Mouse (Mus musculus) MEL (cell line): ENCODE data around the gene Frg2f1.

ENCODE experiments used
- CTCF ChIP-seq, 3 experiments: IDR thresholded peaks in 2 of 3; conservative IDR thresholded peaks in 1 of 3; 2 replicates each; pipeline ENCODE4 v1.5.1; 2011 to 2012; ENCODE audit warnings: low read length in 3 of 3, low read depth in 2 of 3, mild to moderate bottlenecking in 2 of 3, improper control_type of control experiment in 1 of 3, inconsistent platforms in 1 of 3, mixed read lengths in 1 of 3, moderate library complexity in 1 of 3; ENCODE audit not compliant: control insufficient read depth in 1 of 3, insufficient read depth in 1 of 3, poor library complexity in 1 of 3, severe bottlenecking in 1 of 3
- EP300 ChIP-seq, 2 experiments: IDR thresholded peaks; 2 replicates each; pipeline ENCODE4 v1.6.1; 2011; ENCODE audit warnings: improper control_type of control experiment in 2 of 2, low read length in 2 of 2, low read depth in 1 of 2, mild to moderate bottlenecking in 1 of 2
- JUND ChIP-seq: IDR thresholded peaks from 2 replicates; pipeline ENCODE4 v1.6.1; 2011; ENCODE audit warnings: low read depth, mild to moderate bottlenecking, improper control_type of control experiment, low read length
- MYC ChIP-seq: IDR thresholded peaks from 2 replicates; pipeline ENCODE4 v1.6.1; 2011; ENCODE audit warnings: low read depth, mild to moderate bottlenecking, low read length, improper control_type of control experiment, moderate library complexity
- RCOR1 ChIP-seq: IDR thresholded peaks from 2 replicates; pipeline ENCODE4 v1.6.1; 2012; ENCODE audit warnings: low read depth, mild to moderate bottlenecking, inconsistent platforms, low read length, improper control_type of control experiment
- SIN3A ChIP-seq: IDR thresholded peaks from 2 replicates; pipeline ENCODE4 v1.6.1; 2012; ENCODE audit warnings: low read length, improper control_type of control experiment, inconsistent platforms
- TBP ChIP-seq: IDR thresholded peaks from 2 replicates; pipeline ENCODE4 v1.8.0; 2011; ENCODE audit warnings: low read depth, low read length, improper control_type of control experiment
- USF2 ChIP-seq, 2 experiments: IDR thresholded peaks; 2 replicates each; pipeline ENCODE4 v1.6.1; 2011 to 2012; ENCODE audit warnings: improper control_type of control experiment in 2 of 2, low read length in 2 of 2, borderline replicate concordance in 1 of 2, inconsistent platforms in 1 of 2, low read depth in 1 of 2, mild to moderate bottlenecking in 1 of 2; ENCODE audit not compliant: insufficient read depth in 1 of 2

DNA sequence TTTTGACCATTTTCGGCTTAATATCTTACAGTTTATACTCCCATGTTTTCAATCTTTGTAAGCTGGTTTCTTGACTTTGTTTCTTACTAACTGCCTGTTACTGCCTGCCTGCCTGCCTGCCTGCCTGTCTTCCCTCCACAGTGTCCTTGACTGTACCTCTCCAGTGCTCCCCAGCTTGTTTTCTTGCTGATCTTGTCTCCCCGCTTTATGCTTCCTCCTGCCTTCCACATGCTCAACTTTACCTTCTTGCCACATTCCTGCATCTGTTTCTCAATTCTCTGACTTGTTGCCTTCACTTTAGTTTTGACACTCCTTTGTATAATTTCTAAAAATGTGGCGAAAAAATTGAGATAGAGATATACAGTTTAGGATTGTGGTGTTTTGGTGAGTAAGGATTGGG is 33.4 kb upstream of the Frg2f1 start:
- TF ChIP-seq EP300 (IDR thresholded peaks at IDR 0.05; ENCODE audit: low read depth in 1 of 2, low read length in 2 of 2) (no peak), CTCF (IDR thresholded peaks at IDR 0.05 in 2 of 3, conservative IDR thresholded peaks at IDR 0.05 in 1 of 3; ENCODE audit: control insufficient read depth in 1 of 3, insufficient read depth in 1 of 3, low read depth in 2 of 3, low read length in 3 of 3, poor library complexity in 1 of 3, severe bottlenecking in 1 of 3) (no peak), RCOR1 (no peak), USF2 (IDR thresholded peaks at IDR 0.05; ENCODE audit: borderline replicate concordance in 1 of 2, insufficient read depth in 1 of 2, low read depth in 1 of 2, low read length in 2 of 2) (no peak), TBP (no peak), SIN3A (no peak), JUND (no peak), MYC (no peak)
